Mouse (Mus musculus) midbrain, embryonic 15.5 days (tissue): ENCODE results near the gene Gas2l1. TPM values are rescaled to one million over a fixed set of nuclear protein-coding genes. Genes with fewer than 3 reads are reported as not detected.

Experiments
- microRNA-seq: library from miRNA; unstranded; fragments of <30 nt; microRNA quantifications from one replicate; pipeline ENCODE4, GENCODE M21; 2016
- polyA plus RNA-seq: library from polyadenylated mRNA; unstranded; fragments of >200 nt; fragmentation: Nextera tagmentation; extraction: Ambion mirVana; gene quantifications from 2 replicates; pipeline ENCODE4 v1.2.1, GENCODE M21; 2015

Gas2l1 gene
- polyA plus RNA-seq, 1 experiment from 2014 or later, result 25.2 TPM

Small RNAs within 50 kb of the gene (microRNA-seq; reads per million reads assigned to microRNA genes)
- gene Gm47296, result not detected

Other genes with a start within 250 kb of the Gas2l1 start
- 63.6 and 66.8 TPM in 2 replicates for gene Nf2, start 215.8 kb downstream of the Gas2l1 start, polyA plus RNA-seq
- gene Nipsnap1, start 191.4 kb downstream of the Gas2l1 start, polyA plus RNA-seq, result 150 and 152 TPM in 2 replicates
- gene Thoc5, start 170.0 kb downstream of the Gas2l1 start, polyA plus RNA-seq, result 58.2 and 59.7 TPM in 2 replicates
- 3.6 and 3.9 TPM in 2 replicates for gene Nefh, start 117.3 kb downstream of the Gas2l1 start, polyA plus RNA-seq
- gene Ap1b1, start 78.5 kb downstream of the Gas2l1 start, polyA plus RNA-seq, result 110 and 113 TPM in 2 replicates
- gene Rasl10a, start 7.2 kb downstream of the Gas2l1 start, polyA plus RNA-seq, result 0.77 and 1.3 TPM in 2 replicates
- 49.5 and 55.4 TPM in 2 replicates for gene Rhbdd3, start 33.6 kb upstream of the Gas2l1 start, polyA plus RNA-seq
- 635 and 653 TPM in 2 replicates for gene Ewsr1, start 33.9 kb upstream of the Gas2l1 start, polyA plus RNA-seq
- 9.3 and 10.3 TPM in 2 replicates for gene Emid1, start 86.9 kb upstream of the Gas2l1 start, polyA plus RNA-seq
- 5.2 and 6.0 TPM in 2 replicates for gene Kremen1, start 196.2 kb upstream of the Gas2l1 start, polyA plus RNA-seq